Mouse (Mus musculus): Measurements from ENCODE around the gene Itgb5.
A peak's percentile ranks its signal among the peaks of the same experiment; 100 is the strongest.

Itgb5 gene

DNA sequence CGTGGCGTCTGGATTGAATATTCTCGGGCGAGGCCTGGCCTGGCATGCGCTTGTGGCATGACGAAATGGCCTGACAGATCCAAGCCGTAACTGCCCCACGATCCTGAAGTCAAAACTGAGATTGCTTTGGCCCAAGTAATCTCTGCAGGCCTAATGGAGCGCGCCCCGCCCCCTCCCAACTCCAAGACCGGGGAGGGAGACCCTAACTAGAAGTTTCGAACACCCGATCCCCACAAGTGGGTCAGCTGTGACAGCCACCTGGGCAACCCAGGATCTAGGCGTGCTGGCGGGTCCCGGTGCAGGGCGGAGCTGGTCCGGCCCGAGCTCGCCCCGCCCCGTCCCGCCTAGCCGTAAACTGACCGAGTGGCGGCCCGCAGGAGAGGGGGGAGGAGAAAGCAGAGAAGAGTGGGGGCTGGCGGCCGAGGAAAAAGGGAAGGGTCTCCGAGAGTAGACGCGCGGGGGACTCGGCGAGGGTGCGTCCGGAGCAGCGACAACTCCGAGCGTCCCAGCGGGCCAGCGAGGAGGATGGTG is at the start of gene Itgb5:
Itgb5 (plus strand) TSS at position 365 of the 531 bp plus-strand sequence.
- DNase-seq (ENCODE audit: low spot score in 2 of 2), result no peak

DNA sequence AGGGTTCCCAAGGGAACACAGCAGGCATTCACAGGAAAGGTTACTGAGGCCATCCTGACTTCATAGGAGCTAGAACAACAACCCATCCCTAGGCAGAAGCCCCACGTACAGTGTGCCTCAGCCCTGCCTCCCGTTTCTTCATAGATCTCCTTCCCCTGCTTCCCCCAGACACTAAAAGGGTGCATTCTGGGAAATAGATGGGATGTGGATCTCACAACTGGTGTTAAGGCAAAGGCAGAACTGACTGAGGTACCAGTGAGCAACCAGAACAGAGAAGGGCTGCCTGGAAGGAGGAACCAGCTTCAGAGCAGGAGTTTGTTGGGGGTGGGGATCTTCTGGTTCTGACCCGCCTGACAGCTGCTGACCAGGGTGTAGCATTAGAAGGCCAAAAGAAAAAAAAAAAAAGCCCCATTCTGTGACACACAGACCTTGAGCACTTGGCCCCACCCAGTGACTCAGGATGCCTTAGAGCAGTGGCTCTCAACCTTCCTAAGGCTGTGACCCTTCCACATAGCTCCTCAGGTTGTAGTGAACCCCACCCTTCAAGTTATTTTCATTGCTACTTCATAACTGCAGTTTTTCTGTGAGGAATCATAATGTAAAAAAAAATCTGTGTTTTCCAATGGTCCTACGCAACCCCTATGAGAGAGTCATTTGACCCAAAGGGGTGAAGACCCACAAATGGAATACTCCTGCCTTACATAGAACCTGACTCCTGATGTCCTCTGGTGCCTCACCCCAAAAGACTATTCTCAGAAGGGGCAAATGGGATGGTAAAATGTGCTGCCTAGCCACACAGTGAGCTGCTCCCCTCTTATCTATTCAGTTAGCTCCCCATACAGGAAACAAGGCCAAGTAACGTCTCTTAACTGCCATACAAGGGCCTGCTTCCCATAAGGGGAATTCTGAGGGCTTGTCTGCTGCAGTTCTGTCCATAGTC is 47.4 kb upstream of the Itgb5 start:
- DNase-seq (ENCODE audit: low spot score in 2 of 2), result no peak

DNA sequence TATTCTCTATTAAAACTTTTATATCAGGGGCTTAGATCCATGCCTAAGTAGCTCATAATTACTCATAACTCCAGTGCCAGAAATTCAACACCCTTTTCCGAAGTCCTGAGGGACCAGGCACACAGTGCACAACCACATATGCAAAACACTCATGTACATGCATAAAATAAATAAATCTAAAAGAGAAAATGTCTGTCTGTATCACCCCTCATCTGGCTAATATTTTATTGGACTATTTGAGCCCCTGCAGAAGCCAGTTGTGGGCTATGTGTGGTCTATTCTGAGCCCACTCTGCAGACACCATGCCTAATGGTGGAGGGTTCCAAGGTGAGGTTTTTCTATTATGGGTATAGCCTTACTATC is 46.8 kb upstream of the Itgb5 start:
- DNase-seq (ENCODE audit: low spot score in 2 of 2), result no peak

DNA sequence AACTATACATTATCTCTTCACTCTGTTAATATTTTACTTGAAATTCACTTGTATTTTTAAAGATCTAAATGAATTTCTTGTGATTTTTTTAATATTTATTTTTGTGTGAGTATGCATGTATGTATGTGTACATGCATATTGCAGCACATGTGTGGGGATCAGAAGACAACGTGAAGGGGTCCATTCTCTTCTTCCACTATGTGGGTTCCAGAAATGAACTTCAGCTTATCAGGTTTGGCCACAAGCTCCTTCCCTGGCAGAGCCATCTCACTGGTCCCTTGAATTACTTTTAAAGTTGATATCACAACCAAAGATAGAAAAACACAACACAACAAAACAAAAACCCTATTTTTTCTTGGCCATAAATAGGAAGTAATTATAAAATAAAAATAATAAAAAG is 44.9 kb upstream of the Itgb5 start:
- DNase-seq (ENCODE audit: low spot score in 2 of 2), result no peak

DNA sequence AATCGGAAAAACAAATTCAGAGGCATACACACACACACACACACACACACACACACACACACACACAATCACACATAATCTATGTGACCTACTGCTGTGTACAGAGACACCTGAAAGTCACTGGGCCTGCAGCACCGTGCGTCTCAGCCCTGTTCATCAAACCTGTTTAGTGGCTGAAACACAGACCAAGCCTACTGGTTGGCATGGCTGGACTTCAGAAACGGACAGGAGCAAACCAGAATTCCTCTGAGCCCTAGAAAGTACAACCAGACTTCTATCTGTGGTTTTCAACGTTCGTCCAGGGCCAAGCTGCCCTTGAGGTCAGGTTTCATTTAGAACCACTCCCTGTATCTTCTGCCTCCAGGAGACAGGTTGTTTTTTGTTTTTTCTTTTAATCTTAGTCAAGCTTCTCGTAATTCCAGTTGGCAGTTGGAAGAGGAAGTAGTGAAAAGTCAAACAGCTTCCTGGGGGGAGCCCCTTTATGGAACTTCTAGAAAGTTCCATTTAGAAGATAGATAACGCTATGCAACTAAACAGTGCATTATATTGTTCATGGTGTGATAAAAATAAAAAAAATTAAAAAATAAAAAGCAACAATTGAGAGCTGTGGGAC is 44.3 kb upstream of the Itgb5 start:
- DNase-seq (ENCODE audit: low spot score in 2 of 2), result no peak

DNA sequence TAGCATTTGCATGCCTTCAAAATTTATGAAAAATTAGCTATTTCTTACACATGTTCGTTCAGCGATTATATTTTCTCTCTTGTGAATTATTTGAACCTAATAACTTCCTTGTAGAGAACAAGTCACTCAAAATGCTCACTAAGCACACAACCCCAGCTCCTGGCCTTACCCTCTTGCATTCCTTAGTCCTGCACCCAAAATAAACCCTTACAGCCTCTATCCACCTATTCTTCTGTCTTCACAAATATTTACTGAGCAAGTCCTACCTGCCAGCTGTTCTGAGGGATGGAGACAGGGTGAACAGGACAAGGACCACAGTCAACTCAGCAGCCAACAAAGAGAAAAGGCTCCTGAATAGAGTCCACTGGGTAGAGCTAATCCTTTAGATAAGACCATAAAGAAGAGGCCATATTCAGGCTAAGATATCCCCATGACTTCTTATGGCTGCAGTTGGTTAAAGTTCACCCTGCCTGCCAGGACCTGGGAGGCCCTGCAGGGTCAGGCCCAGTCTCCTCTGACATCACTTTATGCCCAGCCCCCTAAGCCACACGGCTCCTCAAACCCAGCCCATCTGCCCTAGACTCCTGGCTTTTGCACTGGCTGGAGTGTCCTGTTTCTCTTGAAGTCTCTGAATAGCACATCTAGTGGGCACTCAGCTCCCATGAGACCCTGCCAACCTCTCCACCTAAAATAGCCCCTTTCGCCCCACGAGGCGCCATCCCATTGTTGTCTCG is 42.6 kb upstream of the Itgb5 start:
- DNase-seq (ENCODE audit: low spot score in 2 of 2), result no peak

DNA sequence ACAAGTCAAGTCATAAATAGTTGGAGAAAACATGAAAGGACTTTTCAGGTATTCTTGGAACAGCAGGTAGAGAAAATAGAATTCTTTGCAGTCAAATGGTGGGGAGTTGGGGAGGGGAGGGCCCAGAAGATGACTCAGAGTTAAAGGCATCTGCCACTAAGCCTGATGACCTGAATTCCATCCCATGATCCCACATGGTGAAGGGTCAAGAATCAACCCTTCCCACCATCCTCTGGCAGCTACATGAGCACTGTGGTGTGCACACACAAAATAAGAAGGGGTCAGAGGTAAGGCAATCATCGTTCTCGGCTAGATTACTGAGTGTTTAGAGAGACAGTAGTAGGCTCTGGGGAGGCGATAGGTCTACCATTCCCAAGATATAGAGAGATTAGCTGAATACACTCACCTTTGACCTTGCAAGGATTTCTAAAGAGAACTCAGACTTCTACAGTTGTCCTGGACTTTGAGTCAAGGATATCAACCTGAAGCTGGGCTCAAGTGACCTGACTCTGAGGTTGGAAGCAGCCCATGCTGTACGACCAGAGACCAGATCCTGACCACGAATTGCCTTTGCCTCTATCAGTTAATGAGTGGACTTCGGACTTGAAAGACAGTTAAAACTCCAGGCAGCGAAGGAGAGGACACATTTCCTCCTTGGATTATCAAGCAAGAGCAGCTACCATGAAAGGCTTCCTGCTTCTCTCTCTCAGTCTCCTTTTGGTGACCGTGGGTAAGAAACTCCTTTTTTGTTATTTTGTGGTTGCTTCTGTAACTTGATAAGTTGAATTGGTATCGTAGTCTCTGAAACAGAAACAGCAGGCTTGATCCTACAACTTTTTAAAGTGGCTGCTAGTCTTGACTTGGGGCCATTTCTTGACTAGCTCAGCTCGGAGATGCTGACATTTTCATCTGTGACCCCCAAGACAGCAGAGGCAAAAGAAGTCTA is 35.3 kb upstream of the Itgb5 start, which contains the start of gene Muc13:
Muc13 (plus strand) TSS at position 192 of the 946 bp plus-strand sequence.
- DNase-seq (ENCODE audit: low spot score in 2 of 2), result no peak

DNA sequence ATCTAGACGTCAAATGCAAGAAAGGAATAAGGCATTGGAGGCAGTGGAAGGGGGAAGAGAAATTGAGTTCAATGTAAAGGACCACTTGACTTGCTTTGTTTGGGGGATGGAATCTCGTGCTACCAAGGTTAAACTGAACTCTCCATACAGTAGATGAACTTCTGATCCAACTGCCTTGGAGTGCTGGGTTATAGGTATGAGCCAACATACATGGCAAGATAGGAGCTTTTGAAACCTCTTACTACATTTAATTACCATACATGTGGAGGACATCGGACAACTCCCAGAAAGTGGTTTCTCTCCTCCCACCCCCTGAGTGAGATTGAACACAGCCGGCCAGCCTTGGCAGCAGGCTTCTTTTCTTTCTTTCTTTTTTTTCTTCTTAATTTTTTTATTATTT is 34.4 kb upstream of the Itgb5 start:
- DNase-seq (ENCODE audit: low spot score in 2 of 2), result no peak

DNA sequence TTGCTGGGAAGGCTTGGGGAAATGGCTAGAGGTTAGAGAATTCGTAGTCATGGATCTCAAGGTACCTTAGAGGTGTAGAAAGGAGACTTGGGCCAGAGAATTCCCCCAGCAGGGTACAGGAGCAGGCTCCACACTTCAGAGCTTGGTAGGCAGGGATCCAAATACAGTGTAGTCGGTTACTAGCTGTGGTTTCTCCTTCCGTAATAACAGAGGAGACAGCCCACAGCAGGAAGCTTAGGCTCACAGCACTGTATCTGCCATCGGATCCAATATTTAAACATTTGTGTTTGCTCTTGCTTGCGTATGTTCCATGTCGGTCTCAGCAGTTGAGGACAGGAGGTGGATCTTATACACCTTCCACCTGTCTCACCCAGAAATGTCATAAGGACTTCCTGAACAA is 33.6 kb upstream of the Itgb5 start:
- DNase-seq (ENCODE audit: low spot score in 2 of 2), result no peak

DNA sequence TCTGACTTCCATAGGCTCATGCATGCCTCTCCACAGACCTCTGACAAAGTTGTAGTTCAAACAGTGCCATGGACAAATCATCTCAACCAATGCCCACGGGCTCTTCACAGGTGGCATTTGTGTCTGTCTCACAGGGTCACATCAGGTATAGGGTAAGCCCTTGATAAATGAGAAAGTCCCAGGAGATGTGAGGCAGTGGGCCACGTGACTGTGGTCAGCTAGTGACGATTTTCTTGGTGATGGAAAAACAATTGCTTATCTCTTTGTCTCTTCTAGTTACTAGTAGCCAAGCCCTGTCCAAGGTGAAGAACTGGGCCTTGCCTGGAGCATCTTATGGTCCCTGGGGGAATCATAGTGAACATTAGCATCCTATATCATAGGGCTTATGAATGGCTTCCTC is 32.7 kb upstream of the Itgb5 start:
- no peak for DNase-seq (ENCODE audit: low spot score in 2 of 2)

DNA sequence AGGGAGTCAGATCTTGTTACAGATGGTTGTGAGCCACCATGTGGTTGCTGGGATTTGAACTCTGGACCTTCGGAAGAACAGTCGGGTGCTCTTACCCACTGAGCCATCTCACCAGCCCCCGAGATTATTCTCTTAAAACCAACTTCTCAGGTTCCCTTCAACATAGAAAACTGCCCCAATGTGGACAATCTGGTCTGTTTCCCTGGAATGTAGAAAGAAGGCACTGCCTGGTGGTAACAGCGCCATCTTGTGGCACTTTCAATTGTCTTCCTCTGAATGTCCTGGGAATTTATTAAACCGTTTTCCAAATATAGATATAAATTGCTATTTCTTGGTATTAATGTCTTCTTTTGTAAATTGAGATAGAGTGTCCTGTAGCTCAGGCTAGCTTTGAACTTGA is 31.6 kb upstream of the Itgb5 start:
- no peak for DNase-seq (ENCODE audit: low spot score in 2 of 2)

DNA sequence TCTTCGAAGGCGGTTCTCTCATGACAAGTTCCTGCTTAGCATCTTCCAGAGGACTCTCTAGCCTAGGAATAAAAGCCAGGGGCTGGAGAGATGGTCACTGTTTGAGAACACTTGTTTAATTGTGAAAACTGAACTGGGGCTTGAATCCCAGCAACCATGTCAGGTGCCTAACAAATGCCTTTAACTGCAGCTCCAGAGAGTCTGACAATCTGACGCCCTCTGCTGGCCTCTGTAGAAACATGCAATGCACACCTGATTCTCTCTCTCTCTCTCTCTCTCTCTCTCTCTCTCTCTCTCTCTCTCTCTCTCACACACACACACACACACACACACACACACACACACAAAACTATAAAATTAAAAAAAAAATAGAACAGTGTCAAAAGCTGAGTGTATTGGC is 19.5 kb upstream of the Itgb5 start:
- no peak for DNase-seq (ENCODE audit: low spot score in 2 of 2)

DNA sequence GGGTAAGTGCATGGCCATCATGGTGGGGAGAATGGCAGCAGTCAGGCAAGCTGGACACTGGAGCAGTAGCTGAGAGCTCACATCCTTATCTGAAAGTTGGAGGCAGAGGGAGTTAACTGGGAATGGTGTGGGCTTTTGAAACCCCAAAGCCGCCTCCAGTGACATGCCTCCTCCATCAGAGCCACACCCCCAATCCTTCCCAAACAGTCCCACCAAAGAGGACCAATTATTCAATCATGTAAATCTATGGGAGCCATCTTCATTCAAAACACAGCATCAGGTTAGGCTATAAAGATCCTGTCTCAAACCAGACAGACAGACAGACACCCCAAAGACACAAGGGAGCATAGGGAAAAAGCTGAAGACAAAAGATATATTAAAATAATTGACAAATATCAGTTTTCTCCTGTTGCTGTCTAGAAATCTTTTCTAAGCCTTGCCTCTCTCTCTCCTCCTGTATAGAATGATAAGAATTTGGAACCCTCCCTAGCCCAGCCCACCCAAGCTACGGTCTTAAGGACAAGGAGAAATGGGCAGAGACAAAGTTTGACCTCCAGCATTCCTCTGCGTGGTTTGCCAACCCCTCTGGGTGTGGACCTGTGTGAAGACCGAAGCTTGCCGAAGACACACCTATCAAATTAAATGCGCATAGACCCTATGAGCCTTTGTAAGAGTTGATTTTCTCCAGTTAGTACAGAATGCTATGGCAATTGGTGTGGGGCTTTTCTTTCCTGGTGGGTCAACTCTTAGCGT is 10.9 kb upstream of the Itgb5 start:
- no peak for DNase-seq (ENCODE audit: low spot score in 2 of 2)

DNA sequence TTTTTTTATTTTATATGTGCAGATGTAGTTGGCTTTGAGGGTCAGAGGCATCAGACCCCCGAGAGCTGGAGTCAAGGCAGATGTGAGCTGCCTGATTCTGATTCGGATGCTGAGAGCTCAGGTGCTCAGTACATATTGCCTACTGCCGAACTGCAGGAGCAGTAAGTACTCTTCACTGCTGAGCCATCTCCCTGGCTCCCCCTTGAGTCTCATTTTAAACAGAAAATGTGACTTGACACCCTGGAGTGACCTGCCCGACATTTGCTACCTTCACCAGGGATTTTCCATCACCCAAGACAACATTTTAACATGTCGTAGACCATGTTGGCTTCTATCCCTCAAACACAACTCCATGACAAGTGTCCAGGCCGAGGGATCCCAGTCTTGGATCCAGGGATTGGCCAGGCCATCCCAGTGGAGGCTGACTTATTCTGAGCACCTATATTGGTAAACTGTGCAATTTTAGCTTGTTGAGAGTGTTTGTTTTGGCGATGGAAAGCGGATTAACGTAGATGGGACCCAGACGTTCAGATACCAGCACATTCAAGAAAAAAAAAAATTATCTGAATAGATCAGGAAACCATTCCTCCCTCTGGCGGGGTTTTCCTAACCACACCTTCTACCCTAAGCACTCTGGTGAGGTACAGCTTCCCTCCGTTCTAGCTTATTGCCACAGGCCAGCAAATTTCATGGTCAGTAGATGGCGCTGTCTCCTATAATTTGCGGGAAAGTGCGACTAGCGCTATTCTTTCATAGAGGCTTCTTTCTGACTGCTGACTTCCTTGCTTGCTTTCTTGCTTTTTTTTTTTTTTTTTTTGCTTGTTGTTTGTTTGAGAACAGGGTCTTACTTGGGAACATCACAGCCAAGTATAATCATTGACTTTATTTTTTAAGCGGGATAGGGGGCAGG is 8.9 kb upstream of the Itgb5 start:
- peak; percentile 65 to 67 for DNase-seq (ENCODE audit: low spot score in 2 of 2)

DNA sequence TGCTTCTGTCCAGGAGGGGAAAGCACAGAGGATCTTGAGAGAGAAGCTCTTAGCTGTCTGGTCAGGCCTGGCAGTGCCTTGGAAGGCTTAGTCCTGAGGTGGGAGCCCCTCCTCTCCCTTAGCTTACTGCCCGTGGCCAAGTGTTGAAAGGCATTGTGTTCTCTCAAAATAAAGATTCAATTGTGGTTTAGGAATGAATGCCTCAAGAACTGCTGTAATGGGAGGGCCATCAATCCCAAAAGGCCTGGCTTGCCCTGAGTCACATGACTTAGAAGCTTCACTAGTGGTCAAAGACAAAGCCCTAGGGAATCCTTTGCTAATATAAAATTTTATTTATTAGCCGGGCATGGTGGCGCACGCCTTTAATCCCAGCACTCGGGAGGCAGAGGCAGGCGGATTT is 4.9 kb upstream of the Itgb5 start:
- DNase-seq (ENCODE audit: low spot score in 2 of 2), result no peak

DNA sequence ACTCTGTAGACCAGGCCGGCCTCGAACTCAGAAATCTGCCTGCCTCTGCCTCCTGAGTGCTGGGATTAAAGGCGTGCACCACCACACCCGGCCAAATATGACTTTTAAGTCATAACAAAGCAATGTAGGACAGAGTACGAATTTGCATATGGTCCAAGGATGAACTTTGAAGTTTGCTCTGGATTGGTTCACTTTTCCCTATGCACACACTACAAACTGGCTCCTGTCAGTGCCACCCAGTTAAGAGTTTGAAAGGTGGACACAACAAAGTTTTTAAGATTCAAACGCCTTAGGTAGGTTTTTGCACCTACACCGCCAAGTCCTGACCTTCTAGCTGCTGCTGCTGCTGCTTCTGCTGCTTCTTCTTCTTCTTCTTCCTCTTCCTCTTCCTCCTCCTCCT is 969 bp upstream of the Itgb5 start:
- DNase-seq (ENCODE audit: low spot score in 2 of 2), result no peak

DNA sequence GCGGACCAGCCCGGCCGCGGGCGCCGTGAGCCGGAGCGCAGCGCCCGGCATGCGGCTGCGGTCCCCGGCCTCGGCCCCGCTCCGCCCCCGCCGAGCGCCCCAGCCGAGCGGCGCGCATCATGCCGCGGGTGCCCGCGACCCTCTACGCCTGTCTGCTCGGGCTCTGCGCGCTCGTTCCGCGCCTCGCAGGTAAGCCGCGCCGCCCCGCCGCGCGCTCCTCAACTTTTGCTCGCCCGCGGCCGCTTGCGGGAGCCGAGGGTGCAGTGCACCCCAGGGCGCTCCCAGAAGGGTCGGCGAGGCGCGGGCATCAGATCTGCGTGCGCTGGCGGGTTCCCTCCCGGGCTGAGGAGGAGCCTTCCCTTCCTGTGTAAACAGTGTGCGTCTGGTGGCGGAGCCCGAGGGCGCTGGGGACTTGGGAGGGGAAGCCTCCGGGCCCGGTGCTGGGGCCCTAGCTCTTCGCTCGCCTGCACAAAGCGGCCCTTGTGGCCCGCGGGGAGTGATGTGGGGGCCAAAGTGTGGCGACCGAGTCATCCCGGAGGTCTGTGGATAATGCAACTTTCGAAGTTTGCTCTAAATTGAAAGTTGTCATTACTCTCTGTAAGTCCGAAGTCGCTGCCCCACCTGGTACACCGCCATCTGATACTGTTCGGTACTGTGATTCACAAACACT is 512 bp downstream of the Itgb5 start:
- DNase-seq (ENCODE audit: low spot score in 2 of 2), result no peak

DNA sequence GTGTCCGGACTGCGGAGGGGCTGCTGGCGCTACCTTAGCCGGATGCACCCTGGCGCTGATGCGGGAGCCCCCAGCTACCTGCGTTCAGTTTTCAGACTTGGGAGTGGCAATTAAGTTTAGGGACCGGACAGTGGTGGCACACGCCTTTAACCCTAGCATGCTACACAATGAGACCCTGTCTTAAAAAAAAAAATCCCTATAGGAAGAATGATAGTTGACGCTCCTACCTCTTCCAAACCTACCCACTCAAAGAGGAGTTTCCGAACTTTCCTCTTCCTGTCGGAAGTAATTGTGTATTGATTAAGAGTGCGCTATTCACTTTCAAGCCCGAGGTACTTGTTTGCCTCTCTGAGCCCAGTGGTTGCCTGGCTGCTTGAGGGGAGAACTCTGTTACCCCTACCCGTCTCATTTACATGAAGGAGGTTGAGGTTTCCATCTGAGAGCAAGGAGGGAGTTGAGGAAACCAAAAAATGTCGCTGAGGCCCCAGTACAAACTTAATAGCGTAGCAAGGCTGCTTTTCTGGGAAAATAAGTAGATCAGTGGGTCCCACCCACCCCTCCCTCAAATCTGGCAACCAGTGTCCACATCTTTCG is 1.1 kb downstream of the Itgb5 start:
- no peak for DNase-seq (ENCODE audit: low spot score in 2 of 2)
